Mouse (Mus musculus): Measurements from ENCODE around the gene Ctnnal1.
A peak's percentile ranks its signal among the peaks of the same experiment; 100 is the strongest.

Gene Ctnnal1

DNA sequence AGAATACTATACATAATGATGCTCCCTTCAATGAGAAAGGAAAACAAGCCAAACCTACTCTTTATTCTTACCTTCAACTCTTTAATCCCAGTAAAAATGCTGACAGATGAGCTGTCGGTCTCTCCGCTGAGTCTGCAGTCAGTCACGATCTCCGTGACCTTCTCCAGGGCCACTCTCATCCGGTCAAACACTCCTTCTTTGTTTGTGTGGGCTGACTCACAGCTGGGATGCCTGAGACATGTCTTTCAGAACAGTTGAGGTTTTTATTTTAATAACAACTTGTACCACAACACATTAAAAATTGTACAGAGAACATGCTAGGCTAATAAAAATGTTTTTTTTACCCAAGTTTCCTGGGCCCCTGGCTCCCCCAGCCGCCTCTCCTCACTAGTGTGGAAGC, 27.3 kb downstream of the Ctnnal1 start:
- TF ChIP-seq GATA4 (IDR thresholded peaks at IDR 0.05; ENCODE audit: insufficient replicate concordance, low read length): no peak

DNA sequence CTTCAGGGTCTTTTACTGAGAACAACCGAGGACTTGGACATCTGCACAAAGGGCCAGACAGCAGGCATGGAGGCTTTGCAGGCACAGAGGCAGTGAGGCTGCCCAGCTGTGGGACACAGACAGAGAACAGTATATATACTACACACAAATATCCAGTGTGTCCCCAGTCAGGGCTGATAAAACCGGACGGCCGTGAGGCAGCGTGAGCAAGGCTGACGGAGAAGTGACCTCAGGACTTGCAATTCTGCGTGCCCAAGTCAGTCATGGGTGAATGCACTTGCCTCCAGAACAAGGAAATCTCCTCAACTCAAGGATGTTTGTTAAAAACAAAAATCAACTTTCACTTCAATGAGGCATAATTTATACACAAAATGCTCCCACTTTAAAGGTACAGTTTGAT, 33.0 kb downstream of the Ctnnal1 start:
- TF ChIP-seq GATA4 (IDR thresholded peaks at IDR 0.05; ENCODE audit: insufficient replicate concordance, low read length): no peak

DNA sequence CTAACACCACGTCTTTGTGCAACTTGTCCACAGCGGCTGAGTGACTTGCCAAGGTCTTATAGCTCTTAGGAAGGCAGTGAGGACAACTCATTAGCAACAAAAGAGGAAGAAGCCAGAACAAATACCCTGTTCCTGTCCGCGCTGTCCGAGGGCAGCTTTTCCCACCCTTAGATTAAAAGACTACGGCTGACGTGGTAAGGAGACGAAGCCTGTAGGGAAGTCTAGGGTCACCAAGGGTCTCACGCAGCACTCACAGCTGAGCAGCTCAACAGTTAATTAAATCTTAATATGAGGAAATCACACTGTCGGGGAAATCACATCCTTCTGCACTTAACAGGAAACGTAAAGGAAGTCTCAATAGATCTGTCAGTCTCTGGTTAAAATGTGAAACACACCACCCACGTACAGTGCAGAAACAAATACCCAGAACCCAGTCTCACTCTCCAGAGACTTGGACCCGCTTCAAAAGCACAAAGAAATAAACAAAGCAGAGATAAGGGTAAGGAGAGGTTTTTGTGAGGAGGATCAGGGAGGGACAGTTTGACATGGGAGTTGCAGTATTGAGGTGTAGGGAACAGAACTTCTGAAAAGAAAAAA, 33.9 kb downstream of the Ctnnal1 start:
- 0 out of 2 replicates have a peak, but pooled peaks have one; percentile 7 for TF ChIP-seq GATA4 (IDR thresholded peaks at IDR 0.05; ENCODE audit: insufficient replicate concordance, low read length)

GRCm38 (mm10) chr4:56829511-56829921, 35.5 kb downstream of the Ctnnal1 start:
- TF ChIP-seq GATA4 (IDR thresholded peaks at IDR 0.05; ENCODE audit: insufficient replicate concordance, low read length): no peak

GRCm38 (mm10) chr4:56828932-56829331, 36.1 kb downstream of the Ctnnal1 start:
- no peak for TF ChIP-seq GATA4 (IDR thresholded peaks at IDR 0.05; ENCODE audit: insufficient replicate concordance, low read length)

GRCm38 (mm10) chr4:56824231-56824630, 40.8 kb downstream of the Ctnnal1 start:
- no peak for TF ChIP-seq GATA4 (IDR thresholded peaks at IDR 0.05; ENCODE audit: insufficient replicate concordance, low read length)

DNA sequence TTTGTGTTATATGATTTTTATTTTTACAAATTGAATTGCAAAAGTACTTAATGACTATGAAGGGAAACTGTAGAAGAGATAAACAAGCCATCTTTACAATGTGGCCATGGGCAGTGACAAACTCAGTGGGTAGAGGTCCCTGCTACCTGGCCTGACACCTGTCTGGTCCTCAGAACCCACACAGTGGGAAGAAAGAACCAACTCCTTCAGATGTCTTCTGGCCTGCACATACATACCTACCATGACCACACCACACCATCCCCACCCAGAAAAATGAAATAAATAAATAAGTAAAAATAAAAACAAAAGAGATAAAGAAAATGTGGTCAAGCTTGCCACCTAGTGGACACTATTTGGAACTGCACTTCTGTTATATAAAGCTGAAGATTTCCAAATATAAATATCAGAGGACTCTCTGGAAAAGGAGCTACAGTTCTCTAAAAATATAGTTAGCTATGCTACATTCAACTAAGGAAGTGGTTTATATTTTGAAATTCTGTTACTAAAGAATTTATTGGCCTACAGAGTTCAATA, 44.9 kb downstream of the Ctnnal1 start:
- TF ChIP-seq GATA4 (IDR thresholded peaks at IDR 0.05; ENCODE audit: insufficient replicate concordance, low read length): no peak

- no peak for TF ChIP-seq GATA4 (IDR thresholded peaks at IDR 0.05; ENCODE audit: insufficient replicate concordance, low read length)
These were observed 49.9 kb downstream of the Ctnnal1 start for GRCm38 (mm10) chr4:56815131-56815530.

DNA sequence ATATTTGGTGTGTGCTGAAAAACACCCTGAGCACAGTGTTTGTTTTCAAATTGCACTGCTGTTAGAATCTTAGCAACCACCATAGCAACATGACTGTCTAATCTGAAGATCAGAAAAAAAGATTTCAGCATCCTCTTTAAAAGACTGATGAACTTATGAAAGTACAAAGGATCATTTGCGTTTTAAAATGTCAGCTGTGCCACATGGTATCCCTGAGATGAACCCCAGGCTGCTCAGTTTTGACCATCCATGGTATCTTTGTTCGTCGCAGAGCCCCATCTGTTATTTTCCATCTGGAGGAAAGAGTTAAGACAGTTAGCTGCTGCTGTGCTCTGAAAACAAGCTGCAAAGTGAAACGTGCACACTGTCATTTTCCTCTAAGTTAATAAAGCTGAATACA, 52.9 kb downstream of the Ctnnal1 start:
- TF ChIP-seq GATA4 (IDR thresholded peaks at IDR 0.05; ENCODE audit: insufficient replicate concordance, low read length): no peak

DNA sequence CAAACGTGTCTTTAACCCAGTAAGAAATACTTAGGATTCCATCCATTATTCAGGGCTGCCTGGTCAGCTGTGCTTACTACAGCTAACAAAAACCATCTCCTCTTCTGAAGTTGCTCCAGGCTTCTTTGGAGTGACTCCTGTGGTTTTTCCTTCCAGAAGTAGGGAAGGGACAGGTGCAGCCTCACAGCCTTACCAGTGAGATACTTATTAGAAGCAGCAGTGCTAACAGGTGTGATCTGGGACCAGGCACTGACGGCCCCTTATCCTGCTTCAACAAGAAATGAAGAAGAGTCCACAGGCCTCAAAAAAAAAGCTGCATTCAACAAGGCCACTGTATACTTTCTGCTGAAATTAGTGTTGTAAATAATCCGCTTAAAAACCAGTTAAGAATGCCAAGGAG, 53.3 kb downstream of the Ctnnal1 start:
- no peak for TF ChIP-seq GATA4 (IDR thresholded peaks at IDR 0.05; ENCODE audit: insufficient replicate concordance, low read length)

DNA sequence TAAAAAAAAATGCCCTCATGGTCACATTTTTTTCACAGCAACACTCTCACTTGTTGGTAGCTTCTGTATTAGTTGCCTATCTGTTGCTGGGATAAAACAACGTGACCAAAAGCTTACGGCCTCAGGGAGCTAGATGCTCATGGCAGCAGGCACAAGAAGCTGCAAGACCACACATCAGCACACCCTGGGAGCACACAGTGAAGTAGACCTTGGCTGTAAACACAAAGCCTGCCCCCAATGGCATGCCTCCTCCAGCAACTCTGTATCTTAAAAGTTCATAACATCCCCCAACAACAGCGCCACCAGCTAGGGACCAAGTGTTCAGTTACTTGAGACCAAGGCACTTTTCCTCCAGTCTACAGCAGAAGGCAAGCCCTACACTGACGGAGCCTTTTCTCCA, 55.9 kb downstream of the Ctnnal1 start:
- TF ChIP-seq GATA4 (IDR thresholded peaks at IDR 0.05; ENCODE audit: insufficient replicate concordance, low read length): no peak

DNA sequence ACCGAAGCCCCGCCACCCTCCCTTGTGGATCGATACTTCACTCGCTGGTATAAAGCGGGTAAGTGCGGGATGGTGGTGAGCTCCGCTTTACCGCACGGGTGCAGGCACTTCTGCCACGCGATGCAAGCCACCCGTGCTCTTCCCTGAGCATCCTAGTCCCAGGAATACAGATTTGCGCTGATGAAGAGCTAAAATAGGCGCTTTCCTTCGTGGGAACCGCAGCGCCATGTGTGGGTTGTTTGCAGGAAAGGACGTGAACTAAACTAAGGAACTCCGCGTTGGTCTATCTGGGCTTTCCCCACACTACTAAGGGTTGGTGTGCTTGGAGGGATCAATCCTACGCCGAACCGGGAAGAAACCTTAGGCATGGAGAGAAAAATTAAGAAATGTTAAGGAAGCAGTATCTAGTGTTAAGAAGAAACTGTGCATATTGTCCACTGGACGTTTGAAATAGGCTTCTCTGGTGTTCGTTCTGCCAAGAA, 62.3 kb downstream of the Ctnnal1 start:
- TF ChIP-seq GATA4 (IDR thresholded peaks at IDR 0.05; ENCODE audit: insufficient replicate concordance, low read length): no peak

DNA sequence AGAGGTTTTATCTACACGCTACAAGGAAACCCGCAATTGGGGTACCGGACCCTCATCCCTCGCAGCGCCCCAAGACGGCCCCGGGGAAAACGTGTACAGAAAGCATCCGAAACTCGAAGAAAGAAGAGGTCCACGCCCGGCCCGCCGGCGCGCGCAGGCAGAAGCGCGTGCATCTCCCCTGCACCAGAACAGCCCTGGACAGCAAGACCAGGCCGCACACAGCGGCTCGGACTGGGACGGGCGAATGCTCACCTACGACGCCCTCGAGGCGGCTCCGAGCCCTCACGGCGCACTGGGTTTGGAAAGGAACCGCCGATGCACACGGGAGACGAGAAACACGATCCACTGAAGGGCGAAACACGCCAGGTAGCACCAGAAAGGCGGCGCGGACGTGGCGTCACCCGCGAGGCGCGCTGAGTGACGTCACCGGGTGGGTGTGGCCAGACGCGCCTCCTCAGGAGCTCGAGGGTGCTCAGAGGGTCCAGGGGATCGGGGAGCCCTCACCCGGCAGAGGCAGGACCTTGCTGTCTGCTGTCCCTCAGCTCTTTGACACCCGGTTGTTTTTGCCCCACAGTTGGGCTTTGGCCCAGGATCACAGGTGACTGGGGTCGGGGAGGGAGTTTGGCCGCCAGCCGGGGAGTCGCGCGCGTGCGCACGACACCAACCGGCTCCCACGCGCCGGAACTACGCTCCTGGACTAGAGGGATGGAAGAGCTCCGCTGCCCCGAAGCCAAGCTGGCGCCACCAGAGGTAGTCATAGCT, 62.9 kb downstream of the Ctnnal1 start, which contains the start of the genes Elp1 and Fam206a:
Gene Elp1, minus strand, starts transcription at position 425 of the 762 bp plus-strand sequence.
Gene Fam206a, plus strand, starts transcription at position 439 of the 762 bp plus-strand sequence.
- peak; percentile 23; the same call in 1 of the 2 replicates for TF ChIP-seq GATA4 (IDR thresholded peaks at IDR 0.05; ENCODE audit: insufficient replicate concordance, low read length)

- TF ChIP-seq GATA4 (IDR thresholded peaks at IDR 0.05; ENCODE audit: insufficient replicate concordance, low read length): no peak
These were observed 73.6 kb downstream of the Ctnnal1 start for GRCm38 (mm10) chr4:56791373-56791772.

DNA sequence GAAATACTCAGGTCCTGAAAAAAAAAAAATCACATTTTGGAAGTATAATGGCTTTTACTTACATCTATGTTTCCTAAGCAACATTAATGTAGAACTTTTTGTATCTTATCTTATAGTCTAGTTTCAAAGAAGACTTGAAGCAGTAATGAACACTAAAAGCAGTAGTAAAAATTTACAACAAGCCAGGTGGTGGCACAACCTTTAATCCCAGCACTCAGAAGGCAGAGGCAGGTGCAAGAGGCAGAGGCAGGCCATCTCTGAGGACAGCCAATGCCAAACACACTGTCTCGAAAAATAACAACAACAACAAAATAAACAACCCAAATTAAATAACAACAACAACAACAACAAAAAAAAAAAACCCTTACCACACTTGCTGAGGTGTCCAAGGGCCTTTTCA, 93.9 kb downstream of the Ctnnal1 start:
- no peak for TF ChIP-seq GATA4 (IDR thresholded peaks at IDR 0.05; ENCODE audit: insufficient replicate concordance, low read length)

DNA sequence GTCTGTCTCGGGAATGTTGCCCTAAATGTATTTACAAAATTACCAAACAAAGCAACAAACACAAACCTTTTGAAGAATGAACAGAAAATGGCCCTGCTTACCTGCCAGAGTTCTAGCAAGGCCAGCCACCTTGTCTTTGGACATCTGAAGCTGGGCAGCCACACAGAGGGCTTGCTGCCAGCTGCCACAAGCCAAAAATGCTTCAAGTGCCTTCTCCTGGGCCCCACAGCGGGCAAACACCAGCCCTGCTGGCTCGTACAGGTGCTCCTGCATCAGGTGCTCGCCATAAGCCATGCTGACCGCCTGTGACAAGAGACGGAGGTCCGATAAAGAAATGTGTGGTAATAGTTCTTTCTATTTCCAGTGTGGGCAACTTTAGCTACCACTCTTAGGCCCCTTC, 96.1 kb downstream of the Ctnnal1 start:
- no peak for TF ChIP-seq GATA4 (IDR thresholded peaks at IDR 0.05; ENCODE audit: insufficient replicate concordance, low read length)
